Mouse (Mus musculus): ENCODE data around the gene Xaf1. TPM values are rescaled to one million over a fixed set of nuclear protein-coding genes. Genes with fewer than 3 reads are reported as not detected.

Gene Xaf1
- polyA plus RNA-seq, 1 experiment from 2014 or later, result 2.4 TPM

GRCm38 (mm10) chr11:72348563-72348962 is 47.1 kb downstream of the Xaf1 start:
- Histone ChIP-seq H3K9ac (ENCODE audit: low read depth, low read length) (no peak overlapping the region), H3K27me3 (replicated peaks; ENCODE audit: control insufficient read depth, insufficient read depth, low read length) (no peaks in the 10 kb centered on the region), H3K4me3 (ENCODE audit: low read length) (no peak overlapping the region), H3K27ac (ENCODE audit: low read depth, low read length) (no peak overlapping the region), H3K9me3 (ENCODE audit: control insufficient read depth, low read length) (no peaks in the 10 kb centered on the region), H3K36me3 (ENCODE audit: control insufficient read depth, insufficient read depth, low read length) (no peaks in the 10 kb centered on the region), H3K4me2 (ENCODE audit: low read length) (no peak overlapping the region), H3K4me1 (ENCODE audit: control insufficient read depth, insufficient read depth, low read depth, low read length) (no peaks in the 10 kb centered on the region)
- no peak for ATAC-seq
- WGBS, result 72% methylated on average over 10 of the region's 10 CpGs

GRCm38 (mm10) chr11:72349016-72349415 is 47.6 kb downstream of the Xaf1 start:
- H3K27ac ChIP-seq (ENCODE audit: low read depth, low read length), result no peak overlapping the region
- H3K9ac ChIP-seq (ENCODE audit: low read depth, low read length), result no peak overlapping the region
- H3K27me3 ChIP-seq (replicated peaks; ENCODE audit: control insufficient read depth, insufficient read depth, low read length), result no peaks in the 10 kb centered on the region
- H3K9me3 ChIP-seq (ENCODE audit: control insufficient read depth, low read length), result no peaks in the 10 kb centered on the region
- no peak overlapping the region for H3K4me3 ChIP-seq (ENCODE audit: low read length)
- H3K4me1 ChIP-seq (ENCODE audit: control insufficient read depth, insufficient read depth, low read depth, low read length), result no peaks in the 10 kb centered on the region
- no peak for ATAC-seq
- H3K4me2 ChIP-seq (ENCODE audit: low read length), result no peak overlapping the region
- H3K36me3 ChIP-seq (ENCODE audit: control insufficient read depth, insufficient read depth, low read length), result no peaks in the 10 kb centered on the region
- WGBS, result 50% methylated on average over 8 of the region's 8 CpGs

GRCm38 (mm10) chr11:72349652-72350051 is 48.2 kb downstream of the Xaf1 start:
- 79% methylated on average over 4 of the region's 4 CpGs for WGBS
- H3K36me3 ChIP-seq (ENCODE audit: control insufficient read depth, insufficient read depth, low read length), result no peaks in the 10 kb centered on the region
- H3K27ac ChIP-seq (ENCODE audit: low read depth, low read length), result no peak overlapping the region
- H3K4me2 ChIP-seq (ENCODE audit: low read length), result no peak overlapping the region
- H3K27me3 ChIP-seq (replicated peaks; ENCODE audit: control insufficient read depth, insufficient read depth, low read length), result no peaks in the 10 kb centered on the region
- ATAC-seq, result no peak
- no peak overlapping the region for H3K4me3 ChIP-seq (ENCODE audit: low read length)
- H3K9ac ChIP-seq (ENCODE audit: low read depth, low read length), result no peak overlapping the region
- H3K4me1 ChIP-seq (ENCODE audit: control insufficient read depth, insufficient read depth, low read depth, low read length), result no peaks in the 10 kb centered on the region
- H3K9me3 ChIP-seq (ENCODE audit: control insufficient read depth, low read length), result no peaks in the 10 kb centered on the region

- no peaks in the 10 kb centered on the region for H3K36me3 ChIP-seq (ENCODE audit: control insufficient read depth, insufficient read depth, low read length)
- no peak overlapping the region for H3K4me2 ChIP-seq (ENCODE audit: low read length)
- no peak for ATAC-seq
- H3K4me1 ChIP-seq (ENCODE audit: control insufficient read depth, insufficient read depth, low read depth, low read length), result no peaks in the 10 kb centered on the region
- no peaks in the 10 kb centered on the region for H3K9me3 ChIP-seq (ENCODE audit: control insufficient read depth, low read length)
- no peak overlapping the region for H3K27ac ChIP-seq (ENCODE audit: low read depth, low read length)
- WGBS, result 83% methylated on average over 1 of the region's 1 CpGs
- no peak overlapping the region for H3K9ac ChIP-seq (ENCODE audit: low read depth, low read length)
- no peak overlapping the region for H3K4me3 ChIP-seq (ENCODE audit: low read length)
- H3K27me3 ChIP-seq (replicated peaks; ENCODE audit: control insufficient read depth, insufficient read depth, low read length), result no peaks in the 10 kb centered on the region
Measured at GRCm38 (mm10) chr11:72352272-72352671, 50.8 kb downstream of the Xaf1 start.

GRCm38 (mm10) chr11:72353186-72353585 is 51.8 kb downstream of the Xaf1 start:
- Histone ChIP-seq H3K9me3 (ENCODE audit: control insufficient read depth, low read length) (no peaks in the 10 kb centered on the region), H3K9ac (ENCODE audit: low read depth, low read length) (no peak overlapping the region), H3K27ac (ENCODE audit: low read depth, low read length) (no peak overlapping the region), H3K4me2 (ENCODE audit: low read length) (no peak overlapping the region), H3K4me1 (ENCODE audit: control insufficient read depth, insufficient read depth, low read depth, low read length) (no peaks in the 10 kb centered on the region), H3K36me3 (ENCODE audit: control insufficient read depth, insufficient read depth, low read length) (no peaks in the 10 kb centered on the region), H3K4me3 (ENCODE audit: low read length) (no peak overlapping the region), H3K27me3 (replicated peaks; ENCODE audit: control insufficient read depth, insufficient read depth, low read length) (no peaks in the 10 kb centered on the region)
- 79% methylated on average over 3 of the region's 3 CpGs for WGBS
- no peak for ATAC-seq

GRCm38 (mm10) chr11:72354971-72355728 is 53.7 kb downstream of the Xaf1 start:
- H3K27me3 ChIP-seq (replicated peaks; ENCODE audit: control insufficient read depth, insufficient read depth, low read length), result no peaks in the 10 kb centered on the region
- no peak overlapping the region for H3K4me3 ChIP-seq (ENCODE audit: low read length)
- H3K27ac ChIP-seq (ENCODE audit: low read depth, low read length), result no peak overlapping the region
- H3K4me1 ChIP-seq (ENCODE audit: control insufficient read depth, insufficient read depth, low read depth, low read length), result no peaks in the 10 kb centered on the region
- WGBS, result 29% methylated on average over 20 of the region's 20 CpGs
- H3K9me3 ChIP-seq (ENCODE audit: control insufficient read depth, low read length), result no peaks in the 10 kb centered on the region
- ATAC-seq, result no peak; the same call in 1 of the 2 replicates
- no peaks in the 10 kb centered on the region for H3K36me3 ChIP-seq (ENCODE audit: control insufficient read depth, insufficient read depth, low read length)
- H3K4me2 ChIP-seq (ENCODE audit: low read length), result peak overlapping the region; percentile 31
- H3K9ac ChIP-seq (ENCODE audit: low read depth, low read length), result no peak overlapping the region

GRCm38 (mm10) chr11:72361385-72362346 is 60.2 kb downstream of the Xaf1 start:
- Histone ChIP-seq H3K4me2 (ENCODE audit: low read length) (peak overlapping the region; percentile 86), H3K9me3 (ENCODE audit: control insufficient read depth, low read length) (no peaks in the 10 kb centered on the region), H3K4me3 (ENCODE audit: low read length) (peak overlapping the region; percentile 44), H3K4me1 (ENCODE audit: control insufficient read depth, insufficient read depth, low read depth, low read length) (peaks cover 8% of the 10 kb centered on the region), H3K9ac (ENCODE audit: low read depth, low read length) (peak overlapping the region; percentile 66), H3K27ac (ENCODE audit: low read depth, low read length) (no peak overlapping the region), H3K27me3 (replicated peaks; ENCODE audit: control insufficient read depth, insufficient read depth, low read length) (no peaks in the 10 kb centered on the region), H3K36me3 (ENCODE audit: control insufficient read depth, insufficient read depth, low read length) (no peaks in the 10 kb centered on the region)
- 8% methylated on average over 42 of the region's 42 CpGs for WGBS
- peak; percentile 96 for ATAC-seq

- Histone ChIP-seq H3K4me2 (ENCODE audit: low read length) (peak within 1 kb of the TSS; percentile 86), H3K36me3 (ENCODE audit: control insufficient read depth, insufficient read depth, low read length) (no peaks in the 10 kb centered on the region), H3K27ac (ENCODE audit: low read depth, low read length) (no peak within 1 kb of the TSS), H3K9ac (ENCODE audit: low read depth, low read length) (peak within 1 kb of the TSS; percentile 66), H3K27me3 (replicated peaks; ENCODE audit: control insufficient read depth, insufficient read depth, low read length) (no peaks in the 10 kb centered on the region), H3K9me3 (ENCODE audit: control insufficient read depth, low read length) (no peaks in the 10 kb centered on the region), H3K4me3 (ENCODE audit: low read length) (peak within 1 kb of the TSS; percentile 44), H3K4me1 (ENCODE audit: control insufficient read depth, insufficient read depth, low read depth, low read length) (peaks cover 8% of the 10 kb centered on the region)
- no peak for ATAC-seq
- 34% methylated on average over 10 of the region's 10 CpGs for WGBS
Measured at GRCm38 (mm10) chr11:72362347-72362741, 60.9 kb downstream of the Xaf1 start, which contains the start of gene Tekt1. TSS of gene Tekt1 (minus strand) at chr11:72362442.
